9 mouse cellular contexts compared by ENCODE assay signal in genomic region chr3:51999671-52000437, GRCm38 (mm10).
A peak's percentile ranks its signal among the peaks of the same experiment; 100 is the strongest.
DNase-seq lines count a peak whose midpoint lies in the region; ATAC-seq and TF ChIP-seq lines count a peak whose summit lies in the region.
"Had no signal": no experiment of that assay in that cellular context is flagged by ENCODE, and none has a peak within 500 bp of the region (broad histone marks: within the 10 kb centered on the region; RNA-seq: fewer than 3 reads in every experiment).

No protein-coding gene starts in this region.

- H3K27me3 ChIP-seq in CH12.LX (replicated peaks) = no peaks in the 10 kb centered on the region
- H3K27me3 ChIP-seq in kidney, embryonic 14.5 days (ENCODE audit: control insufficient read depth, insufficient read depth, low read length) = no peaks in the 10 kb centered on the region
- H3K27me3 ChIP-seq: limb, embryonic 13.5 days had no signal

- no peak for TF ChIP-seq CTCF in CH12.LX (conservative IDR thresholded peaks at IDR 0.05 in 1 of 2, IDR thresholded peaks at IDR 0.05 in 1 of 2; ENCODE audit: low read depth in 2 of 2, low read length in 2 of 2)

- H3K4me1 ChIP-seq in CH12.LX (ENCODE audit: control insufficient read depth in 1 of 2, insufficient read depth in 2 of 2) = peaks cover 4 to 24% of the 10 kb centered on the region in 2 experiments; a peak in 3 of 4 replicates
- H3K4me1 ChIP-seq in kidney, embryonic 14.5 days (ENCODE audit: control insufficient read depth, insufficient read depth, low read length) = peaks cover 6% of the 10 kb centered on the region; the same call in 1 of the 2 replicates
- H3K4me1 ChIP-seq: limb, embryonic 13.5 days had no signal

- 0 out of 2 replicates have a peak, but pooled peaks have one; percentile 21 for TF ChIP-seq POLR2A in CH12.LX (IDR thresholded peaks at IDR 0.05; ENCODE audit: low read depth, low read length)

- H3K4me2 ChIP-seq in CH12.LX (ENCODE audit: insufficient read depth, low read depth, poor library complexity, severe bottlenecking) = no peak overlapping the region
- H3K4me2 ChIP-seq in kidney, embryonic 14.5 days (replicated peaks; ENCODE audit: low read depth, low read length) = no peak overlapping the region
- H3K4me2 ChIP-seq: limb, embryonic 13.5 days had no signal

- peaks cover 5% of the 10 kb centered on the region for H3K9me3 ChIP-seq in CH12.LX (replicated peaks; ENCODE audit: low read length)
- H3K9me3 ChIP-seq in kidney, embryonic 14.5 days (ENCODE audit: control insufficient read depth, low read length) = no peaks in the 10 kb centered on the region
- H3K9me3 ChIP-seq: limb, embryonic 13.5 days had no signal

- dilution Hi-C loops in CH12.LX (cut with MboI; ENCODE audit: extremely low pct_ligation_motif_present, extremely low pct_unique_long_range_greater_than_20kb, low sequenced_read_pairs) = no loop called here

- no peaks in the 10 kb centered on the region for H3K36me3 ChIP-seq in CH12.LX (replicated peaks in 1 of 2; ENCODE audit: control insufficient read depth in 1 of 2, insufficient read depth in 1 of 2, low read length in 1 of 2)
- H3K36me3 ChIP-seq in kidney, embryonic 14.5 days (ENCODE audit: control insufficient read depth, insufficient read depth, low read length) = no peaks in the 10 kb centered on the region
- H3K36me3 ChIP-seq: limb, embryonic 13.5 days had no signal

- in situ Hi-C loops in CH12.LX (cut with MboI; ENCODE audit: low pct_ligation_motif_present, low pct_unique_long_range_greater_than_20kb, low sequenced_read_pairs) = loop anchor here (25.0 kb wide), 1 partner anchor 288 kb away; no protein-coding TSS in a partner anchor

- H3K79me2 ChIP-seq in CH12.LX (replicated peaks; ENCODE audit: control insufficient read depth, extremely low read depth, insufficient read depth, poor library complexity, severe bottlenecking) = no peaks in the 10 kb centered on the region

- H3K9ac ChIP-seq in CH12.LX (ENCODE audit: insufficient read depth, low read depth) = no peak overlapping the region
- no peak overlapping the region for H3K9ac ChIP-seq in kidney, embryonic 14.5 days (ENCODE audit: low read depth, low read length)
- H3K9ac ChIP-seq: limb, embryonic 13.5 days had no signal

- TF ChIP-seq EP300 in CH12.LX (IDR thresholded peaks at IDR 0.05; ENCODE audit: low read length) = 0 out of 2 replicates have a peak, but pooled peaks have one; percentile 39

- WGBS in kidney, embryonic 14.5 days = 78% methylated on average over 21 of the region's 21 CpGs

- H3K4me3 ChIP-seq in CH12.LX (replicated peaks in 1 of 3; ENCODE audit: low read depth in 2 of 3, low read length in 2 of 3, poor library complexity in 1 of 3) = no peak overlapping the region
- H3K4me3 ChIP-seq in kidney, embryonic 14.5 days (ENCODE audit: low read length) = no peak overlapping the region
- H3K4me3 ChIP-seq: limb, embryonic 13.5 days had no signal

- ATAC-seq in kidney, embryonic 14.5 days (ENCODE audit: low FRiP score, low TSS enrichment) = 0 out of 2 replicates have a peak, but pooled peaks have one; percentile 51

- no peak; the same call in 1 of the 2 replicates for TF ChIP-seq RAD21 in CH12.LX (IDR thresholded peaks at IDR 0.05; ENCODE audit: low read depth, low read length)

- peak; percentile 88 for DNase-seq in CH12.LX (ENCODE audit: extremely low read depth)
- DNase-seq in c-Kit-positive CD71-negative TER-119-negative erythroid progenitor cells, embryonic 14.5 days (ENCODE audit: low read depth) = peak; percentile 84
- peak; percentile 73 to 87 for DNase-seq in lung, postnatal 4 days
- peak; percentile 76 to 82 for DNase-seq in thymus, postnatal 10 days (ENCODE audit: low spot score in 2 of 2)
- DNase-seq in cerebellum, adult 18-20 months = no peak
- no peak for DNase-seq in layer of hippocampus, postnatal 14 days (ENCODE audit: low spot score in 2 of 2)
- DNase-seq in layer of hippocampus, postnatal 36 days = no peak

- H3K27ac ChIP-seq in CH12.LX (ENCODE audit: insufficient read depth, low read depth) = no peak overlapping the region
- no peak overlapping the region for H3K27ac ChIP-seq in kidney, embryonic 14.5 days (ENCODE audit: low read depth, low read length)
- H3K27ac ChIP-seq: limb, embryonic 13.5 days had no signal

TF ChIP-seq in CH12.LX, 34 proteins besides CTCF, POLR2A, EP300 and RAD21:
- TF ChIP-seq CHD2 (IDR thresholded peaks at IDR 0.05; ENCODE audit: low read length) = no peak
- TF ChIP-seq MXI1 (IDR thresholded peaks at IDR 0.05; ENCODE audit: low read depth, low read length) = no peak
- peak; percentile 80 for TF ChIP-seq BHLHE40 (IDR thresholded peaks at IDR 0.05; ENCODE audit: low read depth, low read length)
- no peak for TF ChIP-seq ZC3H11A (IDR thresholded peaks at IDR 0.05; ENCODE audit: low read depth, low read length)
- no peak for TF ChIP-seq MEF2A (IDR thresholded peaks at IDR 0.05; ENCODE audit: borderline replicate concordance, low read depth, low read length)
- TF ChIP-seq TCF12 (IDR thresholded peaks at IDR 0.05; ENCODE audit: low read depth, low read length) = peak; percentile 69
- TF ChIP-seq GABPA (IDR thresholded peaks at IDR 0.05; ENCODE audit: insufficient replicate concordance, low read depth, low read length) = no peak
- TF ChIP-seq ZNF384 (IDR thresholded peaks at IDR 0.05; ENCODE audit: low read depth, low read length) = peak; percentile 67
- no peak for TF ChIP-seq RCOR1 (conservative IDR thresholded peaks at IDR 0.05; ENCODE audit: low read depth, low read length)
- peak; percentile 79 for TF ChIP-seq USF1 (IDR thresholded peaks at IDR 0.05; ENCODE audit: low read depth, low read length)
- TF ChIP-seq HCFC1 (IDR thresholded peaks at IDR 0.05; ENCODE audit: low read depth, low read length) = no peak
- no peak for TF ChIP-seq E2F4 (IDR thresholded peaks at IDR 0.05; ENCODE audit: insufficient replicate concordance, low read depth, low read length)
- no peak for TF ChIP-seq SIN3A (IDR thresholded peaks at IDR 0.05; ENCODE audit: low read length)
- no peak for TF ChIP-seq MAZ (IDR thresholded peaks at IDR 0.05; ENCODE audit: low read depth, low read length)
- TF ChIP-seq ELF1 (IDR thresholded peaks at IDR 0.05; ENCODE audit: low read depth, low read length) = peak; percentile 66
- no peak for TF ChIP-seq JUN (IDR thresholded peaks at IDR 0.05; ENCODE audit: insufficient read depth, low read depth, low read length)
- peak; percentile 80 for TF ChIP-seq USF2 (conservative IDR thresholded peaks at IDR 0.05; ENCODE audit: low read depth, low read length)
- peak; percentile 80 for TF ChIP-seq MAX (IDR thresholded peaks at IDR 0.05; ENCODE audit: low read length)
- no peak for TF ChIP-seq NELFE (IDR thresholded peaks at IDR 0.05; ENCODE audit: low read depth, low read length)
- peak; percentile 49; the same call in 1 of the 2 replicates for TF ChIP-seq MYC (IDR thresholded peaks at IDR 0.05; ENCODE audit: low read depth, low read length)

Comparison
In these comparisons a context has a peak if more than half of its experiments do, and no peak if none do; other contexts are left out.
1. DNase-seq: peak in CH12.LX (single experiment), c-Kit-positive CD71-negative TER-119-negative erythroid progenitor cells, embryonic 14.5 days (single experiment), lung, postnatal 4 days (2 of 2) and thymus, postnatal 10 days (2 of 2); none in cerebellum, adult 18-20 months (0 of 2), layer of hippocampus, postnatal 14 days (0 of 2) and layer of hippocampus, postnatal 36 days (0 of 2).